Mouse (Mus musculus) stomach, postnatal 0 days (tissue): ENCODE measurements around the gene Rnf166. TPM values are rescaled to one million over a fixed set of nuclear protein-coding genes. Genes with fewer than 3 reads are reported as not detected.

Experiments
- ATAC-seq: fragments of 200-750 bp; cut with Nextera tagmentation; 2 replicates; pipeline ENCODE4 v1.8.0; 2017; ENCODE audit not compliant: low FRiP score, low TSS enrichment
- DNase-seq: peaks from one replicate; pipeline ENCODE4 v3.0.0-alpha.2; 2016; ENCODE audit warnings: low spot score
- H3K27ac ChIP-seq: fragments of 300-500 bp; sonication (generic); replicated peaks from 2 replicates; pipeline ENCODE4 v1.5.1; 2014; ENCODE audit warnings: mild to moderate bottlenecking, control low read depth
- H3K27me3 ChIP-seq: fragments of 300-500 bp; sonication (generic); 2 replicates; pipeline ENCODE4 v1.6.1; 2014; ENCODE audit warnings: low read length; ENCODE audit not compliant: control insufficient read depth, insufficient read depth
- H3K36me3 ChIP-seq: fragments of 300-500 bp; sonication (generic); 2 replicates; pipeline ENCODE4 v1.6.1; 2014; ENCODE audit warnings: low read length, mixed read lengths; ENCODE audit not compliant: control insufficient read depth, insufficient read depth
- H3K4me1 ChIP-seq: fragments of 300-500 bp; sonication (generic); replicated peaks from 2 replicates; pipeline ENCODE4 v1.6.1; 2014; ENCODE audit warnings: antibody characterized with exemption; ENCODE audit not compliant: control insufficient read depth, insufficient read depth
- H3K4me2 ChIP-seq: fragments of 300-500 bp; sonication (generic); replicated peaks from 2 replicates; pipeline ENCODE4 v1.6.1; 2014; ENCODE audit warnings: low read depth, mild to moderate bottlenecking, control low read depth, moderate library complexity
- H3K4me3 ChIP-seq: fragments of 300-500 bp; sonication (generic); 2 replicates; pipeline ENCODE4 v1.5.1; 2014; ENCODE audit warnings: low read depth, low read length, control low read depth
- H3K9ac ChIP-seq: fragments of 300-500 bp; sonication (generic); 2 replicates; pipeline ENCODE4 v1.6.1; 2014; ENCODE audit warnings: mild to moderate bottlenecking, low read length, control low read depth, mixed read lengths
- H3K9me3 ChIP-seq: fragments of 300-500 bp; sonication (generic); 2 replicates; pipeline ENCODE4 v1.6.1; 2016; ENCODE audit warnings: low read length; ENCODE audit not compliant: control insufficient read depth
- CTCF ChIP-seq: IDR thresholded peaks from 2 replicates; pipeline ENCODE4 v1.5.1; 2016; ENCODE audit warnings: antibody characterized with exemption, low read depth, mild to moderate bottlenecking, moderate library complexity
- EP300 ChIP-seq: optimal IDR thresholded peaks from 2 replicates; pipeline ENCODE3; 2016; ENCODE audit warnings: antibody characterized with exemption
- WGBS: fragments of 180-500 bp; shearing (Covaris S2); extraction: QIAGEN DNeasy Blood & Tissue Kit; methylation state at CpG from one replicate; pipeline ENCODE4 v1.1.7; 2014; 5-methylcytosine and 5-hydroxymethylcytosine counted together
- microRNA-seq: library from miRNA; unstranded; fragments of <30 nt; microRNA quantifications from one replicate; pipeline ENCODE4, GENCODE M21; 2016
- polyA plus RNA-seq: library from polyadenylated mRNA; unstranded; fragments of >200 nt; fragmentation: Nextera tagmentation; extraction: Ambion mirVana; gene quantifications from 2 replicates; pipeline ENCODE4 v1.2.1, GENCODE M21; 2015

Gene Rnf166
- polyA plus RNA-seq, 1 experiment from 2014 or later = 31.2 TPM

GRCm38 (mm10) chr8:122419881-122420555 is 55.8 kb downstream of the Rnf166 start:
- H3K4me2 ChIP-seq = no peak overlapping the region
- H3K9me3 ChIP-seq = no peaks in the 10 kb centered on the region
- peaks cover 18% of the 10 kb centered on the region for H3K36me3 ChIP-seq
- TF ChIP-seq EP300 (no peak), CTCF (no peak)
- H3K4me3 ChIP-seq = no peak overlapping the region
- ATAC-seq (no peak), DNase-seq (no peak)
- H3K9ac ChIP-seq = no peak overlapping the region
- no peaks in the 10 kb centered on the region for H3K27me3 ChIP-seq
- 62% methylated on average over 9 of the region's 9 CpGs for WGBS
- no peaks in the 10 kb centered on the region for H3K4me1 ChIP-seq
- H3K27ac ChIP-seq = no peak overlapping the region; the same call in 1 of the 2 replicates

Small RNA genes within 50 kb of the gene (microRNA-seq; reads per million reads assigned to microRNA genes)
- gene Gm24366 = not detected

Other genes with a start within 250 kb of the Rnf166 start
- gene Zfpm1, start 193.9 kb downstream of the Rnf166 start, polyA plus RNA-seq = 2.3 and 2.8 TPM in 2 replicates
- gene Trhr2, start 115.3 kb downstream of the Rnf166 start, polyA plus RNA-seq = not detected in 2 replicates
- gene Zc3h18, start 99.5 kb downstream of the Rnf166 start, polyA plus RNA-seq = 19.4 and 19.8 TPM in 2 replicates
- gene Il17c, start 54.0 kb downstream of the Rnf166 start, polyA plus RNA-seq = 0.15 and 0.32 TPM in 2 replicates
- gene Cyba, start 43.1 kb downstream of the Rnf166 start, polyA plus RNA-seq = 250 and 267 TPM in 2 replicates
- gene Mvd, start 32.6 kb downstream of the Rnf166 start, polyA plus RNA-seq = 34.6 and 35.7 TPM in 2 replicates
- gene Snai3, start 15.3 kb downstream of the Rnf166 start, polyA plus RNA-seq = 1.4 and 1.6 TPM in 2 replicates
- 33.1 and 34.5 TPM in 2 replicates for gene Ctu2, start 79 bp upstream of the Rnf166 start, polyA plus RNA-seq
- 7.0 and 8.2 TPM in 2 replicates for gene Piezo1, start 75.3 kb upstream of the Rnf166 start, polyA plus RNA-seq
- gene Cdt1, start 92.0 kb upstream of the Rnf166 start, polyA plus RNA-seq = 11.8 TPM in 2 replicates
- 311 and 314 TPM in 2 replicates for gene Aprt, start 100.8 kb upstream of the Rnf166 start, polyA plus RNA-seq
- 8.2 TPM in 2 replicates for gene Galns, start 135.4 kb upstream of the Rnf166 start, polyA plus RNA-seq
- 48.0 and 49.5 TPM in 2 replicates for gene Trappc2l, start 135.6 kb upstream of the Rnf166 start, polyA plus RNA-seq
- gene Pabpn1l, start 146.7 kb upstream of the Rnf166 start, polyA plus RNA-seq = 0.08 TPM in 1 of 2 replicates, not detected in the other
- 1.8 and 2.4 TPM in 2 replicates for gene Cbfa2t3, start 223.0 kb upstream of the Rnf166 start, polyA plus RNA-seq